Mouse (Mus musculus): ENCODE measurements around the gene Aasdh. TPM values are rescaled to one million over a fixed set of nuclear protein-coding genes. Genes with fewer than 3 reads are reported as not detected.
"Not testable (repeated sequence)": the region's sequence is repeated elsewhere in the genome, so short reads cannot be mapped to it uniquely, and the experiment has no call there.

Aasdh gene
- polyA plus RNA-seq, 1 experiment from 2014 or later: 23.2 TPM

GRCm38 (mm10) chr5:76942505-76942904, 37.2 kb upstream of the Aasdh start:
- peaks cover 13% of the 10 kb centered on the region for H3K4me1 ChIP-seq
- no peak for DNase-seq (ENCODE audit: low spot score)
- H3K27me3 ChIP-seq (replicated peaks; ENCODE audit: low read depth, poor library complexity, severe bottlenecking): no peaks in the 10 kb centered on the region
- WGBS: 94% methylated on average over 4 of the region's 4 CpGs
- H3K4me3 ChIP-seq: no peak overlapping the region
- peaks cover 4% of the 10 kb centered on the region; the same call in 1 of the 2 replicates for H3K9me3 ChIP-seq
- no peak overlapping the region for H3K27ac ChIP-seq (replicated peaks)
- H3K36me3 ChIP-seq (replicated peaks): peaks cover 60% of the 10 kb centered on the region

- Histone ChIP-seq H3K4me3 (no peak overlapping the region), H3K27ac (replicated peaks) (no peak overlapping the region), H3K27me3 (replicated peaks; ENCODE audit: low read depth, poor library complexity, severe bottlenecking) (no peaks in the 10 kb centered on the region), H3K36me3 (replicated peaks) (peaks cover 54% of the 10 kb centered on the region), H3K4me1 (peaks cover 13% of the 10 kb centered on the region; the same call in 1 of the 2 replicates), H3K9me3 (peaks cover 4% of the 10 kb centered on the region; the same call in 1 of the 2 replicates)
- 92% methylated on average over 4 of the region's 4 CpGs for WGBS
- no peak for DNase-seq (ENCODE audit: low spot score)
Measured at GRCm38 (mm10) chr5:76941975-76942374, 36.7 kb upstream of the Aasdh start.

- Histone ChIP-seq H3K27ac (replicated peaks) (no peak overlapping the region), H3K4me3 (no peak overlapping the region), H3K9me3 (peaks cover 4% of the 10 kb centered on the region; the same call in 1 of the 2 replicates), H3K36me3 (replicated peaks) (peaks cover 44% of the 10 kb centered on the region), H3K4me1 (no peaks in the 10 kb centered on the region), H3K27me3 (replicated peaks; ENCODE audit: low read depth, poor library complexity, severe bottlenecking) (no peaks in the 10 kb centered on the region)
- 96% methylated on average over 8 of the region's 8 CpGs for WGBS
- DNase-seq (ENCODE audit: low spot score): no peak
Measured at GRCm38 (mm10) chr5:76939717-76940116, 34.4 kb upstream of the Aasdh start.

- Histone ChIP-seq H3K4me3 (no peak overlapping the region), H3K27me3 (replicated peaks; ENCODE audit: low read depth, poor library complexity, severe bottlenecking) (no peaks in the 10 kb centered on the region), H3K27ac (replicated peaks) (no peak overlapping the region), H3K36me3 (replicated peaks) (peaks cover 55% of the 10 kb centered on the region), H3K4me1 (peaks cover 25% of the 10 kb centered on the region), H3K9me3 (peaks cover 3% of the 10 kb centered on the region; the same call in 1 of the 2 replicates)
- 76% methylated on average over 7 of the region's 7 CpGs for WGBS
- no peak for DNase-seq (ENCODE audit: low spot score)
Measured at GRCm38 (mm10) chr5:76929180-76929877, 24.0 kb upstream of the Aasdh start.

- WGBS: 74% methylated on average over 16 of the region's 16 CpGs
- H3K27me3 ChIP-seq (replicated peaks; ENCODE audit: low read depth, poor library complexity, severe bottlenecking): no peaks in the 10 kb centered on the region
- DNase-seq (ENCODE audit: low spot score): peak; percentile 22
Measured at GRCm38 (mm10) chr5:76928124-76928832, 23.0 kb upstream of the Aasdh start.

GRCm38 (mm10) chr5:76924296-76924695, 19.0 kb upstream of the Aasdh start:
- Histone ChIP-seq H3K4me3 (no peak overlapping the region), H3K27ac (replicated peaks) (no peak overlapping the region), H3K4me1 (peaks cover 19% of the 10 kb centered on the region), H3K36me3 (replicated peaks) (peaks cover 98% of the 10 kb centered on the region), H3K9me3 (peaks cover 3% of the 10 kb centered on the region; the same call in 1 of the 2 replicates), H3K27me3 (replicated peaks; ENCODE audit: low read depth, poor library complexity, severe bottlenecking) (no peaks in the 10 kb centered on the region)
- no peak for DNase-seq (ENCODE audit: low spot score)
- WGBS: 90% methylated on average over 1 of the region's 1 CpGs

More at GRCm38 (mm10) chr5:76928124-76928832, 23.0 kb upstream of the Aasdh start:
- peaks cover 25% of the 10 kb centered on the region for H3K4me1 ChIP-seq
- peak overlapping the region; percentile 21; the same call in 1 of the 2 replicates for H3K4me3 ChIP-seq
- H3K9me3 ChIP-seq: peaks cover 3% of the 10 kb centered on the region; the same call in 1 of the 2 replicates
- peak overlapping the region; percentile 45 for H3K27ac ChIP-seq (replicated peaks)
- peaks cover 65% of the 10 kb centered on the region for H3K36me3 ChIP-seq (replicated peaks)

- no peak for DNase-seq (ENCODE audit: low spot score)
- H3K4me3 ChIP-seq: no peak overlapping the region
- no peak overlapping the region for H3K27ac ChIP-seq (replicated peaks)
- peaks cover 3% of the 10 kb centered on the region; the same call in 1 of the 2 replicates for H3K9me3 ChIP-seq
- WGBS: 93% methylated on average over 13 of the region's 13 CpGs
- peaks cover 100% of the 10 kb centered on the region for H3K36me3 ChIP-seq (replicated peaks)
- H3K27me3 ChIP-seq (replicated peaks; ENCODE audit: low read depth, poor library complexity, severe bottlenecking): no peaks in the 10 kb centered on the region
- peaks cover 10% of the 10 kb centered on the region for H3K4me1 ChIP-seq
Measured at GRCm38 (mm10) chr5:76923428-76923827, 18.1 kb upstream of the Aasdh start.

- Histone ChIP-seq H3K4me1 (peaks cover 4% of the 10 kb centered on the region), H3K36me3 (replicated peaks) (peaks cover 100% of the 10 kb centered on the region), H3K9me3 (peaks cover 3% of the 10 kb centered on the region; the same call in 1 of the 2 replicates), H3K27ac (replicated peaks) (no peak overlapping the region), H3K27me3 (replicated peaks; ENCODE audit: low read depth, poor library complexity, severe bottlenecking) (no peaks in the 10 kb centered on the region), H3K4me3 (no peak overlapping the region)
- 90% methylated on average over 4 of the region's 4 CpGs for WGBS
- no peak for DNase-seq (ENCODE audit: low spot score)
Measured at GRCm38 (mm10) chr5:76922833-76923232, 17.5 kb upstream of the Aasdh start.

GRCm38 (mm10) chr5:76912522-76912921, 7.2 kb upstream of the Aasdh start:
- H3K4me1 ChIP-seq; H3K4me3 ChIP-seq; H3K27me3 ChIP-seq (replicated peaks; ENCODE audit: low read depth, poor library complexity, severe bottlenecking); DNase-seq (ENCODE audit: low spot score); H3K27ac ChIP-seq (replicated peaks); H3K9me3 ChIP-seq: not testable (repeated sequence)
- 90% methylated on average over 5 of the region's 5 CpGs for WGBS
- peaks cover 60% of the 10 kb centered on the region for H3K36me3 ChIP-seq (replicated peaks)

GRCm38 (mm10) chr5:76910807-76911206, 5.5 kb upstream of the Aasdh start:
- peaks cover 47% of the 10 kb centered on the region for H3K36me3 ChIP-seq (replicated peaks)
- no peaks in the 10 kb centered on the region for H3K27me3 ChIP-seq (replicated peaks; ENCODE audit: low read depth, poor library complexity, severe bottlenecking)
- DNase-seq (ENCODE audit: low spot score): no peak
- H3K4me3 ChIP-seq: no peak overlapping the region
- H3K4me1 ChIP-seq: peaks cover 8% of the 10 kb centered on the region
- H3K9me3 ChIP-seq: no peaks in the 10 kb centered on the region
- WGBS: 81% methylated on average over 3 of the region's 3 CpGs
- H3K27ac ChIP-seq (replicated peaks): no peak overlapping the region

- no peaks in the 10 kb centered on the region for H3K9me3 ChIP-seq
- WGBS: 43% methylated on average over 3 of the region's 3 CpGs
- H3K27ac ChIP-seq (replicated peaks): peak overlapping the region; percentile 89
- H3K4me3 ChIP-seq: peak overlapping the region; percentile 78
- DNase-seq (ENCODE audit: low spot score): no peak
- H3K4me1 ChIP-seq: peaks cover 9% of the 10 kb centered on the region
- no peaks in the 10 kb centered on the region for H3K27me3 ChIP-seq (replicated peaks; ENCODE audit: low read depth, poor library complexity, severe bottlenecking)
- peaks cover 14% of the 10 kb centered on the region for H3K36me3 ChIP-seq (replicated peaks)
Measured at GRCm38 (mm10) chr5:76906155-76906499, 813 bp upstream of the Aasdh start.

- Histone ChIP-seq H3K4me3 (peak overlapping the region; percentile 78), H3K27ac (replicated peaks) (peak overlapping the region; percentile 89), H3K27me3 (replicated peaks; ENCODE audit: low read depth, poor library complexity, severe bottlenecking) (no peaks in the 10 kb centered on the region), H3K4me1 (peaks cover 9% of the 10 kb centered on the region), H3K36me3 (replicated peaks) (peaks cover 7% of the 10 kb centered on the region), H3K9me3 (no peaks in the 10 kb centered on the region)
- WGBS: 2% methylated on average over 19 of the region's 19 CpGs
- peak; percentile 23 for DNase-seq (ENCODE audit: low spot score)
Measured at GRCm38 (mm10) chr5:76904713-76905404, 455 bp downstream of the Aasdh start.

Measured in embryonic facial prominence, embryonic 10.5 days (tissue).